ENCODE assay signal across 12 mouse cellular contexts in the genomic region with DNA sequence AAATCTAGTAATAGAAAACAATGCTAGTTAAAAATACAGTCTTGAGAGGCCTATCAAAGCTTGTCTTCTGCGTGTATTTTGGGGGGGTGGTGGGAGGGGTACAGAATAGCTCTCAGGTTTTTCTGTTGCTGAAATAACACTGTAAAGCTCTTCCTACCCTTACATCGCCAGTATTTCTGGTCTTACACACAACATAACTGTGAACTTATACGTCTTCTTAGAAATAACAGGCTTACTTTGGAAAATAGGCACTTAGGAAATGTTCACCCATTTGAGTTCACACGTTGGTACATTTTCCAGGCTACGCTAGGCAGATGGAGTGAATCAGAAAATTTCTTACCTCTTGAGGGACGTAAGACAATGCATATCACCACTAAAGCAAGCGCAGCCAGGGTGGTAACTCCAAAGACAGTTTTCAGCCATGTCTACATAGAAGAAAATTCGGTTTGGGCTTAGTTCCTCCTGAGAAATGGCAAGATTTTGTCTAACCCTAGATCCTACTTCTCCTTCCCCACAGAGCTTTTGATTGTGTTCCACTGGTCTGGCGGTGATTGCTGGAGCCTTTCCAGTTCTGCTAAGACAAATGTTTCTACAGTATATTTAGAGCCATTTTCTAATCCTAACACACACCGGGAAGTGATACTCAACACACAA. TPM values are rescaled to one million over a fixed set of nuclear protein-coding genes. Genes with fewer than 3 reads are reported as not detected.
DNase-seq lines count a peak whose midpoint lies in the region; ATAC-seq and TF ChIP-seq lines count a peak whose summit lies in the region.
"Had no signal": no experiment of that assay in that cellular context is flagged by ENCODE, and none has a peak within 500 bp of the region (broad histone marks: within the 10 kb centered on the region; RNA-seq: fewer than 3 reads in every experiment).

No protein-coding gene starts in this region.

- no peaks in the 10 kb centered on the region for H3K9me3 ChIP-seq in hindbrain, embryonic 11.5 days (ENCODE audit: control insufficient read depth, low read length)
- H3K9me3 ChIP-seq in hindbrain, embryonic 16.5 days (ENCODE audit: control insufficient read depth, low read length): no peaks in the 10 kb centered on the region
- H3K9me3 ChIP-seq: neural tube, embryonic 12.5 days had no signal

- peak; percentile 2 for DNase-seq in hindbrain, embryonic 11.5 days (ENCODE audit: low spot score)
- peak; percentile 38 for DNase-seq in NIH3T3 (ENCODE audit: low read depth)
- peak; percentile 30 for DNase-seq in brain, embryonic 14.5 days (ENCODE audit: low read depth)
- peak; percentile 13 to 19 for DNase-seq in left cerebral cortex, postnatal 36 days (ENCODE audit: low spot score in 2 of 2)
- DNase-seq in spleen, adult 12 weeks (ENCODE audit: low spot score): no peak
- DNase-seq in layer of hippocampus, adult 8-10 months (ENCODE audit: low spot score in 2 of 2): no peak
- DNase-seq: kidney, postnatal 25 days; lung, postnatal 14 days had no signal

- H3K9ac ChIP-seq in hindbrain, embryonic 11.5 days (ENCODE audit: low read depth, low read length): no peak overlapping the region
- H3K9ac ChIP-seq in hindbrain, embryonic 16.5 days (ENCODE audit: low read depth, low read length): no peak overlapping the region
- H3K9ac ChIP-seq: neural tube, embryonic 12.5 days had no signal

- H3K4me1 ChIP-seq in hindbrain, embryonic 11.5 days (replicated peaks; ENCODE audit: control insufficient read depth, insufficient read depth, low read length): no peaks in the 10 kb centered on the region
- H3K4me1 ChIP-seq in hindbrain, embryonic 16.5 days (ENCODE audit: control insufficient read depth, insufficient read depth, low read depth, low read length): no peaks in the 10 kb centered on the region
- H3K4me1 ChIP-seq: neural tube, embryonic 12.5 days had no signal

- no peak for ATAC-seq in hindbrain, embryonic 11.5 days (ENCODE audit: low FRiP score)
- ATAC-seq in hindbrain, embryonic 16.5 days: no peak
- ATAC-seq: forebrain, embryonic 14.5 days had no signal

- no peak for TF ChIP-seq CTCF in brain, embryonic 14.5 days (IDR thresholded peaks at IDR 0.05; ENCODE audit: borderline replicate concordance, extremely low read depth, insufficient read depth, insufficient read length)

- no peak overlapping the region for H3K4me3 ChIP-seq in hindbrain, embryonic 11.5 days (ENCODE audit: low read depth, low read length)
- H3K4me3 ChIP-seq in hindbrain, embryonic 16.5 days (ENCODE audit: low read length): no peak overlapping the region
- H3K4me3 ChIP-seq: neural tube, embryonic 12.5 days had no signal

- no peaks in the 10 kb centered on the region for H3K27me3 ChIP-seq in hindbrain, embryonic 11.5 days (ENCODE audit: control insufficient read depth, insufficient read depth, low read length)
- H3K27me3 ChIP-seq in hindbrain, embryonic 16.5 days (replicated peaks; ENCODE audit: control insufficient read depth, insufficient read depth, low read length): no peaks in the 10 kb centered on the region
- H3K27me3 ChIP-seq: neural tube, embryonic 12.5 days had no signal

- intact Hi-C loops in left cerebral cortex, postnatal 36 days (cut with DNase I): loop anchor here (5.0 kb wide), 2 partner anchors 54 to 56 kb away; no protein-coding TSS in a partner anchor

- no peak overlapping the region for H3K4me2 ChIP-seq in hindbrain, embryonic 11.5 days (replicated peaks; ENCODE audit: low read depth, low read length)
- no peak overlapping the region for H3K4me2 ChIP-seq in hindbrain, embryonic 16.5 days (ENCODE audit: low read length)
- H3K4me2 ChIP-seq: neural tube, embryonic 12.5 days had no signal

- peak overlapping the region; percentile 24; the same call in 1 of the 2 replicates for H3K27ac ChIP-seq in hindbrain, embryonic 11.5 days (ENCODE audit: low read depth, low read length)
- no peak overlapping the region for H3K27ac ChIP-seq in hindbrain, embryonic 16.5 days (ENCODE audit: low read depth, low read length)
- H3K27ac ChIP-seq: neural tube, embryonic 12.5 days had no signal

- H3K36me3 ChIP-seq in hindbrain, embryonic 11.5 days (ENCODE audit: control insufficient read depth, insufficient read depth, low read length): no peaks in the 10 kb centered on the region
- H3K36me3 ChIP-seq in hindbrain, embryonic 16.5 days (ENCODE audit: control insufficient read depth, insufficient read depth, low read length): no peaks in the 10 kb centered on the region
- H3K36me3 ChIP-seq: neural tube, embryonic 12.5 days had no signal

- TF ChIP-seq POLR2A in brain, embryonic 14.5 days (IDR thresholded peaks at IDR 0.05; ENCODE audit: borderline replicate concordance, extremely low read depth, insufficient read depth, insufficient read length, poor library complexity, severe bottlenecking): no peak

- 82% methylated on average over 10 of the region's 10 CpGs for WGBS in hindbrain, embryonic 11.5 days
- 75% methylated on average over 10 of the region's 10 CpGs for WGBS in hindbrain, embryonic 16.5 days

RNA-seq across cellular contexts. Expression of gene Fap, which starts 0.6 kb away (rescaled TPM):
- polyA plus RNA-seq in hindbrain, embryonic 11.5 days (2014; fragmentation: Nextera tagmentation; extraction: Ambion mirVana): 4.7 and 7.1 TPM in 2 replicates
- polyA plus RNA-seq in hindbrain, embryonic 16.5 days (2015; fragmentation: Nextera tagmentation; extraction: Ambion mirVana): 1.5 and 1.9 TPM in 2 replicates
- polyA plus RNA-seq in brain, embryonic 14.5 days (2012; rRNA removed): 1.0 and 1.7 TPM in 2 replicates
- total RNA-seq in left cerebral cortex, postnatal 36 days (2021): 1 to 10 TPM; 4.3 to 4.5 TPM
- total RNA-seq in layer of hippocampus, adult 8-10 months (2022): 1 to 10 TPM in 1 of 4 experiments, under 1 TPM in 3; 0.47 to 1.2 (median 0.85) TPM
- polyA plus RNA-seq: testis, adult 2 months had no signal

Comparison
In these comparisons a context has a peak if more than half of its experiments do, and no peak if none do; other contexts are left out.
1. DNase-seq: peak in hindbrain, embryonic 11.5 days (single experiment), NIH3T3 (single experiment), brain, embryonic 14.5 days (single experiment) and left cerebral cortex, postnatal 36 days (2 of 2); none in spleen, adult 12 weeks (single experiment) and layer of hippocampus, adult 8-10 months (0 of 2).